In genomic region chr5:88657868-88658267, GRCm38 (mm10) we compare ENCODE assay signal across 27 mouse cellular contexts. TPM values are rescaled to one million over a fixed set of nuclear protein-coding genes. Genes with fewer than 3 reads are reported as not detected.
DNase-seq lines count a peak whose midpoint lies in the region; ATAC-seq and TF ChIP-seq lines count a peak whose summit lies in the region.
"Had no signal": no experiment of that assay in that cellular context is flagged by ENCODE, and none has a peak within 500 bp of the region (broad histone marks: within the 10 kb centered on the region; RNA-seq: fewer than 3 reads in every experiment).

No protein-coding gene starts in this region.

- no peaks in the 10 kb centered on the region for H3K27me3 ChIP-seq in intestine, embryonic 15.5 days (replicated peaks)
- no peaks in the 10 kb centered on the region for H3K27me3 ChIP-seq in intestine, postnatal 0 days (replicated peaks; ENCODE audit: control insufficient read depth, insufficient read depth, low read length)
- H3K27me3 ChIP-seq in midbrain, embryonic 14.5 days (ENCODE audit: control insufficient read depth, insufficient read depth, low read length), result no peaks in the 10 kb centered on the region
- no peaks in the 10 kb centered on the region for H3K27me3 ChIP-seq in midbrain, embryonic 16.5 days (ENCODE audit: control insufficient read depth, insufficient read depth, low read depth, low read length)
- H3K27me3 ChIP-seq: heart, embryonic 13.5 days; limb, embryonic 12.5 days; megakaryocyte, embryonic 14.5 days; midbrain, embryonic 13.5 days; stomach, embryonic 15.5 days had no signal

- TF ChIP-seq CTCF in intestine, postnatal 0 days (IDR thresholded peaks at IDR 0.05; ENCODE audit: low read depth), result no peak

- peaks cover 14% of the 10 kb centered on the region; the same call in 1 of the 2 replicates for H3K36me3 ChIP-seq in intestine, embryonic 15.5 days
- H3K36me3 ChIP-seq in intestine, postnatal 0 days (ENCODE audit: control insufficient read depth, insufficient read depth), result peaks cover 46% of the 10 kb centered on the region
- peaks cover 75% of the 10 kb centered on the region for H3K36me3 ChIP-seq in midbrain, embryonic 14.5 days (ENCODE audit: control insufficient read depth, insufficient read depth, low read length)
- H3K36me3 ChIP-seq in midbrain, embryonic 16.5 days (ENCODE audit: control insufficient read depth, insufficient read depth, low read length), result peaks cover 23% of the 10 kb centered on the region

- no peak overlapping the region for H3K4me2 ChIP-seq in intestine, embryonic 15.5 days (replicated peaks)
- no peak overlapping the region for H3K4me2 ChIP-seq in intestine, postnatal 0 days (replicated peaks; ENCODE audit: low read depth)
- no peak overlapping the region for H3K4me2 ChIP-seq in midbrain, embryonic 14.5 days (ENCODE audit: low read length)
- no peak overlapping the region for H3K4me2 ChIP-seq in midbrain, embryonic 16.5 days (ENCODE audit: low read length)
- H3K4me2 ChIP-seq: heart, embryonic 13.5 days; limb, embryonic 12.5 days; liver, embryonic 11.5 days; midbrain, embryonic 13.5 days; stomach, embryonic 15.5 days had no signal

- ATAC-seq in intestine, embryonic 15.5 days, result 0 out of 2 replicates have a peak, but pooled peaks have one; percentile 25
- no peak for ATAC-seq in intestine, postnatal 0 days
- ATAC-seq in midbrain, embryonic 14.5 days (ENCODE audit: low FRiP score, low TSS enrichment), result 0 out of 2 replicates have a peak, but pooled peaks have one; percentile 22
- ATAC-seq in midbrain, embryonic 16.5 days, result no peak
- ATAC-seq in erythroblast, adult 5-6 weeks (replicated peaks; ENCODE audit: low FRiP score, poor library complexity, severe bottlenecking), result no peak
- ATAC-seq: CD4-positive, CD25-positive, alpha-beta regulatory T cell, adult 4 months; inflammation-experienced regulatory T-cells, adult 6 months; lung, postnatal 0 days; midbrain, embryonic 13.5 days had no signal

- no peaks in the 10 kb centered on the region for H3K9me3 ChIP-seq in intestine, embryonic 15.5 days
- no peaks in the 10 kb centered on the region for H3K9me3 ChIP-seq in intestine, postnatal 0 days (ENCODE audit: control insufficient read depth)
- H3K9me3 ChIP-seq in midbrain, embryonic 14.5 days (ENCODE audit: control insufficient read depth, low read length), result no peaks in the 10 kb centered on the region
- no peaks in the 10 kb centered on the region for H3K9me3 ChIP-seq in midbrain, embryonic 16.5 days (replicated peaks; ENCODE audit: control insufficient read depth, low read length, poor library complexity, severe bottlenecking)
- H3K9me3 ChIP-seq: heart, embryonic 13.5 days; limb, embryonic 12.5 days; megakaryocyte, embryonic 14.5 days; midbrain, embryonic 13.5 days; stomach, embryonic 15.5 days had no signal

- DNase-seq in heart, adult 11 months, result peak; percentile 48
- DNase-seq in heart, adult 8-10 months (ENCODE audit: low spot score), result no peak
- no peak for DNase-seq in midbrain, embryonic 14.5 days
- DNase-seq: adrenal gland, postnatal 14 days; cerebellum, adult 11 months; cerebellum, adult 9-10 months; cerebellum, postnatal 36 days; gastrocnemius, postnatal 25 days; heart, adult 2 months; heart, postnatal 10 days; kidney, postnatal 25 days; lung, adult 18-20 months; lung, postnatal 4 days; right cerebral cortex, postnatal 25 days had no signal

- H3K4me3 ChIP-seq in intestine, embryonic 15.5 days (replicated peaks), result no peak overlapping the region
- no peak overlapping the region for H3K4me3 ChIP-seq in intestine, postnatal 0 days (ENCODE audit: low read depth, low read length)
- H3K4me3 ChIP-seq in midbrain, embryonic 14.5 days (replicated peaks; ENCODE audit: low read depth, low read length), result no peak overlapping the region
- H3K4me3 ChIP-seq in midbrain, embryonic 16.5 days (ENCODE audit: low read depth, low read length), result no peak overlapping the region
- H3K4me3 ChIP-seq: heart, adult 2 months; heart, embryonic 13.5 days; limb, embryonic 12.5 days; megakaryocyte, embryonic 14.5 days; midbrain, embryonic 13.5 days; stomach, embryonic 15.5 days had no signal

- no peak overlapping the region for H3K27ac ChIP-seq in intestine, embryonic 15.5 days
- no peak overlapping the region for H3K27ac ChIP-seq in intestine, postnatal 0 days (ENCODE audit: low read depth, low read length)
- H3K27ac ChIP-seq in midbrain, embryonic 14.5 days (replicated peaks; ENCODE audit: low read depth, low read length), result no peak overlapping the region
- H3K27ac ChIP-seq in midbrain, embryonic 16.5 days (ENCODE audit: low read length), result no peak overlapping the region
- H3K27ac ChIP-seq: heart, adult 2 months; heart, embryonic 13.5 days; limb, embryonic 12.5 days; midbrain, embryonic 13.5 days; stomach, embryonic 15.5 days had no signal

- 100% methylated on average over 1 of the region's 1 CpGs for WGBS in intestine, embryonic 15.5 days
- 95% methylated on average over 1 of the region's 1 CpGs for WGBS in intestine, postnatal 0 days
- WGBS in midbrain, embryonic 14.5 days, result 100% methylated on average over 1 of the region's 1 CpGs
- WGBS in midbrain, embryonic 16.5 days, result 100% methylated on average over 1 of the region's 1 CpGs

- H3K4me1 ChIP-seq in intestine, embryonic 15.5 days (replicated peaks), result no peaks in the 10 kb centered on the region
- H3K4me1 ChIP-seq in intestine, postnatal 0 days (replicated peaks; ENCODE audit: control insufficient read depth, insufficient read depth, low read length), result no peaks in the 10 kb centered on the region
- no peaks in the 10 kb centered on the region for H3K4me1 ChIP-seq in midbrain, embryonic 14.5 days (ENCODE audit: control insufficient read depth, insufficient read depth, low read length)
- H3K4me1 ChIP-seq in midbrain, embryonic 16.5 days (ENCODE audit: control insufficient read depth, insufficient read depth, low read length), result no peaks in the 10 kb centered on the region
- H3K4me1 ChIP-seq: limb, embryonic 12.5 days; midbrain, embryonic 13.5 days; stomach, embryonic 15.5 days had no signal

- H3K9ac ChIP-seq in intestine, embryonic 15.5 days, result no peak overlapping the region
- H3K9ac ChIP-seq in intestine, postnatal 0 days (ENCODE audit: low read depth, low read length), result no peak overlapping the region
- no peak overlapping the region for H3K9ac ChIP-seq in midbrain, embryonic 14.5 days (replicated peaks; ENCODE audit: low read length)
- H3K9ac ChIP-seq in midbrain, embryonic 16.5 days (ENCODE audit: low read depth, low read length), result no peak overlapping the region
- H3K9ac ChIP-seq: heart, embryonic 13.5 days; limb, embryonic 12.5 days; midbrain, embryonic 13.5 days; stomach, embryonic 15.5 days had no signal

RNA-seq across cellular contexts. Expression of gene Grsf1, which starts 18.1 kb away (rescaled TPM):
- 100 to 1,000 TPM; 199 to 220 (median 209) TPM for total RNA-seq in heart, adult 8-10 months (2022)
- 47.2 and 47.9 TPM in 2 replicates for polyA plus RNA-seq in intestine, embryonic 15.5 days (2015; fragmentation: Nextera tagmentation; extraction: Ambion mirVana)
- polyA plus RNA-seq in intestine, postnatal 0 days (2015; fragmentation: Nextera tagmentation; extraction: Ambion mirVana), result 31.2 and 33.1 TPM in 2 replicates
- 63.6 and 82.7 TPM in 2 replicates for polyA plus RNA-seq in midbrain, embryonic 14.5 days (2014; fragmentation: Nextera tagmentation; extraction: Ambion mirVana)
- 57.0 and 60.5 TPM in 2 replicates for polyA plus RNA-seq in midbrain, embryonic 16.5 days (2015; fragmentation: Nextera tagmentation; extraction: Ambion mirVana)
- 15.9 and 26.3 TPM in 2 replicates for total RNA-seq in erythroblast, adult 5-6 weeks (2015; ENCODE audit: low replicate concordance)
- total RNA-seq in erythroblast, adult 5-6 weeks (2017; ENCODE audit: low replicate concordance), result 17.6 and 31.3 TPM in 2 replicates

Comparison
In these comparisons a context has a peak if more than half of its experiments do, and no peak if none do; other contexts are left out.
1. ATAC-seq: peak in intestine, embryonic 15.5 days (single experiment) and midbrain, embryonic 14.5 days (single experiment); none in intestine, postnatal 0 days (single experiment), midbrain, embryonic 16.5 days (single experiment) and erythroblast, adult 5-6 weeks (single experiment).